Mouse (Mus musculus) C2C12 (cell line): Measurements from ENCODE around the gene Rdh14.

ENCODE experiments used
- CEBPB ChIP-seq: IDR thresholded peaks from one replicate; pipeline ENCODE4 v1.6.1; 2011; ENCODE audit warnings: low read depth, mild to moderate bottlenecking, control low read depth, moderate library complexity
- CTCF ChIP-seq: IDR thresholded peaks from one replicate; pipeline ENCODE4 v1.5.1; 2011; ENCODE audit not compliant: control insufficient read depth, insufficient read depth, insufficient read length
- MAX ChIP-seq: IDR thresholded peaks from one replicate; pipeline ENCODE4 v1.6.1; 2011; ENCODE audit warnings: mild to moderate bottlenecking, control low read depth
- MYOD1 ChIP-seq: IDR thresholded peaks from one replicate; pipeline ENCODE4 v1.6.1; 2011; ENCODE audit warnings: low read depth; ENCODE audit not compliant: control insufficient read depth, insufficient read length
- MYOG ChIP-seq: IDR thresholded peaks from one replicate; pipeline ENCODE4 v1.6.1; 2011; ENCODE audit not compliant: control insufficient read depth, insufficient read length; ENCODE audit errors: extremely low read depth
- USF1 ChIP-seq: IDR thresholded peaks from one replicate; pipeline ENCODE4 v1.6.1; 2011; ENCODE audit warnings: low read depth, mild to moderate bottlenecking, control low read depth, moderate library complexity

DNA sequence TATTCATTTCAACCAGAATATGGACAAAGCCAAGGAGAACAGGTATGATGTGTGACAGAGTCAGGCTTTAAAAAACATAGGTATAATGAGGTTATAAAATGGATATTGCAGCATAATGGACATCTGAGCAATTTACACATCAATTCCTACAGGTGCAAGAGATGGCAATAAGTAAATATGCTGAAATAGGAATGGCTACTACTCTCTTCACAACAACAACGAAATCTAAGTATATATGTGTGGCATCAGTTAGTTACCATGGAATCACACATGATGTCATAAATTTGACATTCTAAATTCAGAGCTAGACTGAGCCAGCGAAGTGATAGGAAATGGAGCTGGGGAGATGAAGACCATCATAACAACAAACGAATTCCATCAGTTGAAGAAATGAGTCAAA is 20.9 kb upstream of the Rdh14 start, which contains the start of gene Nt5c1b:
- TF ChIP-seq CTCF, result no peak
- TF ChIP-seq MAX, result no peak
- no peak for TF ChIP-seq CEBPB
- no peak for TF ChIP-seq USF1
- TF ChIP-seq MYOD1, result no peak
- TF ChIP-seq MYOG, result no peak
